Mouse (Mus musculus) NIH3T3 (cell line): ENCODE data around the gene Urah.

Source experiments
- DNase-seq: peaks from one replicate; pipeline ENCODE4 v3.0.0-alpha.2; 2012; ENCODE audit warnings: low read depth

The Urah gene

GRCm38 (mm10) chr7:140877364-140877763, 42.5 kb downstream of the Urah start:
- no peak for DNase-seq

DNA sequence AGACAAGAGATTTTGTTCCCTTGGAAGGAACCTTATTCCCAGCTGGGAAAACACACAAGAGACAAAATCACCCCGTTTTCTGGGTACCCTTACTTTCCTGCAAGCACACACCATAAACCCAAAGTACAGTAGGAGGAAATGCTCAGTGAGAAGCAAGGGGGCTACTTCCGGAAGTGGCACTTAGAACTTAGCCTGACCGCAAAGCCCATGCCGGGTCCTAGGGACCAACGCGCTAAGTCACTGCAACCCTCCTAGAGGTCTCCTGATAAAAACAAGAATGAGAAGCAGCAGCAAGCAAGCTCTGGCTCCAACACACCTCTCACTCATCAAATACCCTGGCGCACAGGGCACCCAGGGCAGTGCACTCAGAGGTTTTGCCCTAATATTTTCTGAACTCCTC, 44.5 kb downstream of the Urah start:
- no peak for DNase-seq

GRCm38 (mm10) chr7:140880419-140880818, 45.6 kb downstream of the Urah start:
- DNase-seq, result no peak

- no peak for DNase-seq
Measured at GRCm38 (mm10) chr7:140880865-140881515, 46.2 kb downstream of the Urah start.

DNA sequence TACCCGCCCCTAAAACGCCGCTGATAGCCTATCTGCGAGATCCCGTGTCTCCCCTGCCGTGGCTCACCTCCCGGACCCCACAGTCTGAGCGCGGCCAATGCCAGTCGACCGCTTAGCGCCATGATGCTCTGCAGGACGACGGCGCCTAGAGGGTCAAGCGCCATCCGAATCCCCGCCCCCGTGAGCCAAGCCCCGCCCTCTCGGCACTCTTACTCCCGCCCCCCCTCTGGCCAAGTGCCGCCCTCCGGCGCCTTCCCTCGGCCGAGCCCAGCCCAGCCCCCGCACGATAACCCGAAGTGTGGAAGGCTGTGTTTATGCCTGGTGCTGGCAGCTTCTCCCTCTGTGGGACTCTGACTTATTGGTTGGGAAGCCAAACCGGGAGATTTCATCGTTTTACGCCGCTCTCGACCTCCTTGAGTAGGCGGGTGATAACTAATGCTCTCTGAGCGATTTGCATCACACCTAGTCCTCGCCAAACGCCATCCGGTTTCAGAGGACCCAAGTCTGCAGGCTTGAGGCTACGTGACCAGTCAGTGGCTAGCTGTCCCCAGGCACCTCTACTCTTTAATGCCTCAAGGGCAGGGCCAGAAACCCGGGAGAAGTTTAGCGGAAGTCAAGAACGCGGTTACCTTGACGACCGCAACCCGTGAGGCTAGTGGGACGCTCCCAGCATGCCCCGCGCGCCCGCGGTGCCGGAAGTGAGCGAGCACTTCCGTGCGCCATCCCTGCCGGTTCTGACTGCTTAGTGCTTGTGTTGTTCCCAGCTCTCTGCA, 47.1 kb downstream of the Urah start, which contains the start of the genes Psmd13 and Sirt3:
Gene Psmd13, plus strand, starts transcription at position 273 of the 773 bp plus-strand sequence.
Gene Sirt3, minus strand, starts transcription at position 614 of the 773 bp plus-strand sequence.
- peak; percentile 95 for DNase-seq

- DNase-seq, result no peak
Measured at GRCm38 (mm10) chr7:140882469-140882803, 47.6 kb downstream of the Urah start.
